In genomic region chr10:123153321-123153720, GRCm38 (mm10) we compare ENCODE assay signal across 15 mouse cellular contexts.
"Had no signal": no experiment of that assay in that cellular context is flagged by ENCODE, and none has a peak within 500 bp of the region (broad histone marks: within the 10 kb centered on the region; RNA-seq: fewer than 3 reads in every experiment).

No protein-coding gene starts in this region.

- DNase-seq: gastrocnemius, postnatal 14 days; gastrocnemius, postnatal 36 days; heart, adult 11 months; heart, adult 2 months; heart, postnatal 14 days; heart, postnatal 36 days; kidney, adult 11 months; kidney, adult 2 months; kidney, adult 9 months; kidney, postnatal 14 days; kidney, postnatal 36 days; layer of hippocampus, adult 9-11 months; layer of hippocampus, postnatal 36 days; left cerebral cortex, postnatal 4 days; lung, adult 18-20 months had no signal
